Mouse (Mus musculus) heart, adult 8-10 months (tissue): ENCODE results near the gene Meis1. TPM values are rescaled to one million over a fixed set of nuclear protein-coding genes. Genes with fewer than 3 reads are reported as not detected.

Source experiments
- DNase-seq: peaks from one replicate; pipeline ENCODE4 v3.0.0; 2022; ENCODE audit warnings: low spot score
- total RNA-seq, 4 experiments: library from RNA; stranded (reverse); gene quantifications; 2 replicates each; pipeline ENCODE4 v1.2.4; 2022

Gene Meis1
- total RNA-seq, 4 experiments from 2014 or later, result 27.9 to 32.8 (median 30.9) TPM

GRCm38 (mm10) chr11:18876886-18877625, 141.7 kb downstream of the Meis1 start:
- DNase-seq, result no peak

DNA sequence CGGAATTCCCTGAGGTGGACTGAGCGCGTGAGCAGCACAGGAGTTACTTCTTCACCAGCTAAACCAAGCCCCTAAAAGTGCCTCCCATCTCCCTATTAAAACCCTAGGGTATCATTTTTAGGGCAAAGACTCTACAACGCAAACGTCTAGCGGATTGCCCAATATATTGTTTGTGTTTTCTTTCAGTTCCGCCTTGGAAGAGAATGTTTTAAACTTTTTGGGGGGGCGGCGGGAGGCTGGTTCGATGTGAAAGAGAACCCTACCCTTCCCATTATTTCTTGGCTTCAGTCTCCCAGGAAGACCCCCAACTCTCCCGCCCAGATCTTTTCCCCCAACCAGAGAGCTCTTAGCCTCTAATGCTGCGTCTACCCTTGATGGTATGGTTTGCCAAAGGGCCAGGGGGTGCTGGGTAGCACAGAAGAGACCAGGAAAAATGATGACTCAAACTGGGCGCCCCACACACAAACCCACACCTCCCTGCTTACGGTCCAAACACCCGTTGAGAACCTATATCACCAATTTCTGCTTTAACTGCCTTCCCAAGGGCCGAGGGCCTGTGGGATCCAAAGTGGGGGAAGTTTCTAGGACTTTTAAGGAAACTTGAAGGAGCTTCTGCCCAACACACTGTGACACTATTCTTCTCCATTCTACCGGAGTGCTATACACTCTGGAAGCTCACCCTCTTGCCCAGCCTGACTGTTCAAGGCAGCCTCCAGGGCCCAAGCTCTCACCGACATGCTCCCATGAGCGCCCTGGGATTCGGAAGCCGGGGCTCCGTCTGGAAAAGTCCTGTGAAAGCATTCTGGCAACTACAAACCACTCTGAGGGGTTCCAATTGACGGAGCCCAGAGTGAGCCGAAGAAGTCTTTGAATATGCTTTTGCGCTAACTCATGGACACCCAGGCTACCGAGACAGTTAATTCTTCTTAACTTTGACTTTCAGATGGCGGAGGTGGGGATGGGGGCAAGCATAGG, 142.6 kb downstream of the Meis1 start:
- no peak for DNase-seq

GRCm38 (mm10) chr11:18875001-18875902, 143.5 kb downstream of the Meis1 start:
- DNase-seq, result no peak

DNA sequence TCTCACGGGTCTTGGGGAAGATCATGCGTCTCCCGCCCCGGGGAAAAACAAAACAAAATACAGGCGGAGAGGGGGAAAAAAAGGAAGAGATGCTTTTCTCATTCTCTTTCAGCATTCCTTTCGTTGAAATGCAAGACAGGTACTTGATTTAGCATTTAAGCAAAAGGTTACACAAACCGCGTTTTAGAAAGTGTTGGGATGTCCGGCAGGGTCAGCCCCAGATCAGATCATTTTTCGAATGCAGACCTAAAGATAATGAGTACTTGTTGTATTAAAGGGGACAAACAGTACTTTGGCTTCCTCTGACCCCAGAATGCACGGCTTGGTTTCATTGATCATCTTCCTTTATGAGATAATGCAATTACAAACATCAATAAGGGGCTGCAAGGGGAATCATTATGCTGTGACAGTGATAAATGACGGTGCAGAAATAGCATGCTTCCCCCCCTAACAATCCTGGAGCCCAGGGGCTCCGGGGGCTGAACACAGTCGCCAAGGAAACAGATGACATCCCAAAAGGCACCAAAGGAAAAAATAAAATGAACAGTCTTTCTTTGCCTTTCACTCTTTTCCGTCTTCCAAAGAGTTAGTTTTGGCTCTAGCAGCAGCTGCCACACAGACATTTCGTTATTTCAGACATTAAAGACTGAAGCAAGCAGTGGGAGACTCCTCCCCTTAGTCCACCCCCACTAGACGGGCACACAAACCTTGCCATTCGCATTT, 144.3 kb downstream of the Meis1 start:
- no peak for DNase-seq

DNA sequence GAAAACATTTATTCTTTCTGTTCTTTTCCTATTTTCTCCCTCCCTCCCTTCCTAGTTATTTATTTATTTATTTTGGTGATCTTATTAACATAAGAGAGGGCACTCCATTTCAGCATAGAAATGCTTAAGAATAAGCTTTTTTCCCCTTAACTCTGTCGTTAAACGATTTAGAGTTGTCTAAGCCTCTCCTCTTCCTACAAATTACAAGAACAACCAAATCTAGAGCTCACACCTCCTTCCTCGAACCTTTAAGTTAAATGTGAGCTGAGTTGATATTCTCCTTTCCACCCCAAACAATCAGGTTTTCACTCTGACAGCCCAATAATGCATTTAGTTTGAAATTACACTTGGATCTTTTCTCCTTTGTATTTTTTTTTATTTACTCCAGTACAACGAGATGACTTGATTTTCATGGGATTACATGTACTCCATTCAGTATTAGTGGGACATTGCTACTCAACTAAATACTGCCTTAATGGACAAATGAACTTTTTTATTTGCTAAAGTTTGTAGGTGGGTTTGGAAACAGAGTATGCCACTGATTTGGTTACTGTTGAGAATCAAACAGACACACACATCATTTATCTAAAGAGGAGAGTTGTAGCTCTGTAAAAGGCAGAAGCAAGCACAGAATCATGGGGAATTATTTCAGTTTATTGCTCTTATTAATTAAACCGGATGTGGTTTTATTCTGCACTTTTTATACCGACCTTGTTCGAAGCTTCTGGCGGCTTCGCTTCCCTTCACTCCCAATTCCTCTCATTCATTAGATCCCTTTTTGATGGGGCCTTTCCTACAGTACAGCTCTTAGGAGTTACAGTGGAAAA, 145.1 kb downstream of the Meis1 start:
- DNase-seq, result no peak

- no peak for DNase-seq
Measured at GRCm38 (mm10) chr11:18872793-18873192, 146.0 kb downstream of the Meis1 start.

DNA sequence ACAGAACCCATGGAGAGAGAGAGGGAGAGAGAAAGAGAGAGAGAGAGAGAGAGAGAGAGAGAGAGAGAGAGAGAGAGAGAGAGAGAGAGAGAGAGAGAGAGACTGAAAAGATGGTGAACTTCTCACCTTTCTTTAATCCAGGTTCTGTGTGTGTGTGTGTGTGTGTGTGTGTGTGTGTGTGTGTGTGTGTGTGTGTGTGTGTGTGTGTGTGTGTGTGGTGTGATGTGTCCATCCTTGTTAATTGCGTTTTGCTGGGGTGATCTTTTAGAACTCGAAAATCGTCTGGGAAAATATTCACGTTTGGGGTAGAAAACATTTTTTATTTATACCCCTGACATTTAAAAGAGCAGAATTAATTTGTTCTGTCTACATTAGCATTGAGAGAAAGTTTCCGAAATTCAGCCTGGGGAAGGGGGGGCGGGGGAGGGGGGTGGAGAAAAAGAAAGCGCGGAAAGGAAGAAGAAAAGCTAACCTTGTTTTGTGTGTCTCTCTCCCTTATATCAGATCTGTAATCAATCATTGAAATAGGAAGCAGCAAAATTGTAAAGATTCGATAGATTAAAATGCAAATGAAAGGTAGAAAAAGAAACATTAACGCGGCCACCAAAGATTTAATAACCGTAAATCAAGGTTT, 146.6 kb downstream of the Meis1 start:
- DNase-seq, result no peak

DNA sequence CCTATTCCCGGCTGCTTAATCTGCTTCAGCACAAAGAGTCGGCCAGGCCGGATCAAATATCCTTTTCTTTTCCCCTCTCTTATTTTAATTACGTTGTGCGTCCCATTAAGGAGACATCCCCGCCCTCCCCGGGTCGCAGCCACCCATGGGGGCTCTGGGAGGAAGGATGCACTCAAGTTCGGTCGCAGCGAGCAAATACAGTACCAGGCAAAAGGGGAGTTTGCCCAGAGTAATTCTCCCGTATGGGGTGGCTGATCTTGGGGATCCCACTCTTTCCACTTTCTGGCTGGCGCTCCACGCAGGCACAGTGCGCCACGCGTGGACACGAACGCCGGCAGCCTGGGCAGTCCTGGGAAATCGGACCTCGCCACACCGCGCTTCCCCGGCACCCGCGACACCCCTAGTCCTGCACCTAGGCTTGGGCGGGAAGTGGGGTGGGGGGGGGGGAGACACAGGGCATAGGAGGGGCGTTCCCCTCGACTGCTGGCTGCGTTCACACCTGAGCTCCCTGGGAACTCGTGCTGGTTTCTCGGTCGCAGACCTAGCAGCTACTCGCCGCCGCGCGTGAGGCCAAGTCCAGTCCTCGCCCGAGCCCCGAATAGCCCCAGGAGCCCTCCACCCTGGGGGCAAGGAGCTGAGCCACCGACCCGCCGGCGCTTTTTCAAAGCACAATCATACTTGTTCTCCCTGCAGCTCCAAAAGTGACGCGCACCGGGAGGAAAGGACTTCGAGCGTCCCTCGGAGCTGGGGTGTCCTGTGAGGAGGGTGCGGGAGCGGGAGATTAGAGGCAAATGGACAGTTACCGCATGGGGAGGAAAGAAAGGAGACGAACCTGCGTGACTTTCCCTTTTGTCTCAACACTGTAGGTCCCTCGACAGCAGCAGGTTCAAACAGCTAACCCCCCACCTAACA, 147.4 kb downstream of the Meis1 start:
- no peak for DNase-seq

DNA sequence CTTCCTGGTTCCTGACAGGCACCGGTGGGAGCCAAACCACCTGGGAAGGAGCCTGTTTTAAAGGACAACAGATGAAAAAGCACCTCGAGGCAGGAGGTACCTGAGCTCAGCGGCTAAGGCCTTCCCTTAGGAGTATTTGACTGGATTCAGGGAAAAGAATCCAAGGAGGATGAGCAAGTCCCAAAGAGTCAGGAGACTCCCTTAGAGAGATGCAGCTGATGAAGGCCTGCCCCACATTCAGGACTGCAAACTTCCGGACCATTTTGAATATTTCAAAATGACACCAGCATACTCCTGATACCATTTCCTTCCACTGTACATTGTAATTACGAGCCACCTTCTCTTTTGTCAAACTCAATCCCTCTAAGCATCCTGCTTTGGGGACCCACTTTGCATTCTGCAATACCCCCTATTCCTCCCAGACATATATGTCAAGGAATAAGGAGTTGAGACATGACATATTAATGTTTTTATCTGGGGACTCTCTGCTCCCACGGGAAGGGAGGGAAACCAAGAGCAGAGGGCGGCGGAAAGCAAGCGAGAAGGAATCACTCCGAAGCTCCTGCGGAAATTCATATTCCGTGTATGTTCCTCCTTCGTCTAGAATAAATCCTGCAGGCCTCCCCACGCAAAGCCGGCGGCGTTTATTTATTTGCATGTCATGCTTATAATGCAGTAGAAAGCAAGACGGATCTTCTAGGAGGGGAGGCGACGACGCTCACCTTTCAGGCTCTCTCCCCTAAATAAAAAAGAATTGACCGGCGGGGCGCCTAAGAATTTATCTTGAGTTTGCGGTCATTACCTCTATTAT, 148.5 kb downstream of the Meis1 start:
- no peak for DNase-seq

GRCm38 (mm10) chr11:18869429-18869969, 149.3 kb downstream of the Meis1 start:
- DNase-seq, result no peak

- DNase-seq, result no peak
Measured at GRCm38 (mm10) chr11:18867665-18868064, 151.1 kb downstream of the Meis1 start.

GRCm38 (mm10) chr11:18866198-18866836, 152.5 kb downstream of the Meis1 start:
- no peak for DNase-seq

DNA sequence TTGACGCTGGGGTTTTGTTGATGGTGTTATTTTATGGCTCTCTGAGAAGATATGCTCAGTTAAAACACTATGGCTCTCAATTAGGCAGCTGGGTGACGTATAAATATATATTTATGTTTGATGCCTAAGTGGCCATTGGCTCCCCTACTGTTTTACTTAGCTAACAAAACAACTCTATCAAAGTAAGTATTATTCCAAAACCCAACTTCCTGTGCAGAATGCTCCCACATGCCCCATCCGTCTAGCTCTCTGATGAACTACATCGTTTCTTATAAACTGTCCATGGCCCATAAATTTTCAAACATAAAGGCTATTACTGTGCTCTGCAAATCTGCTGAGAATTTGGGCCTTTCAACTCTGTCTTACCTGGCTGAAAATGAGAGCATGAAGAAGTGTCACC, 168.0 kb downstream of the Meis1 start:
- no peak for DNase-seq

- DNase-seq, result no peak
Measured at GRCm38 (mm10) chr11:18847650-18848049, 171.1 kb downstream of the Meis1 start.

GRCm38 (mm10) chr11:18846472-18846871, 172.3 kb downstream of the Meis1 start:
- DNase-seq, result no peak

GRCm38 (mm10) chr11:18845900-18846299, 172.9 kb downstream of the Meis1 start:
- no peak for DNase-seq

GRCm38 (mm10) chr11:18845466-18845865, 173.3 kb downstream of the Meis1 start:
- DNase-seq, result no peak
